Mouse (Mus musculus) hindbrain, embryonic 11.5 days (tissue): ENCODE data around the gene Jtb. TPM values are rescaled to one million over a fixed set of nuclear protein-coding genes. Genes with fewer than 3 reads are reported as not detected.

Experiments used
- ATAC-seq: fragments of 200-750 bp; cut with Nextera tagmentation; 2 replicates; pipeline ENCODE4 v1.8.0; 2017; ENCODE audit warnings: mild to moderate bottlenecking, moderate TSS enrichment, moderate library complexity; ENCODE audit not compliant: low FRiP score
- DNase-seq: peaks from one replicate; pipeline ENCODE4 v3.0.0-alpha.2; 2015; ENCODE audit warnings: low spot score
- H3K27ac ChIP-seq: fragments of 300-500 bp; sonication (generic); 2 replicates; pipeline ENCODE4 v1.5.1; 2014; ENCODE audit warnings: mild to moderate bottlenecking, low read depth, low read length
- H3K27me3 ChIP-seq: fragments of 300-500 bp; sonication (generic); 2 replicates; pipeline ENCODE4 v1.6.1; 2014; ENCODE audit warnings: mild to moderate bottlenecking, low read length, moderate library complexity, mixed read lengths; ENCODE audit not compliant: control insufficient read depth, insufficient read depth
- H3K36me3 ChIP-seq: fragments of 300-500 bp; sonication (generic); 2 replicates; pipeline ENCODE4 v1.6.1; 2014; ENCODE audit warnings: mild to moderate bottlenecking, low read length, moderate library complexity, mixed read lengths; ENCODE audit not compliant: control insufficient read depth, insufficient read depth
- H3K4me1 ChIP-seq: fragments of 300-500 bp; sonication (generic); replicated peaks from 2 replicates; pipeline ENCODE4 v1.6.1; 2014; ENCODE audit warnings: low read length, mixed read lengths; ENCODE audit not compliant: control insufficient read depth, insufficient read depth
- H3K4me2 ChIP-seq: fragments of 300-500 bp; sonication (generic); replicated peaks from 2 replicates; pipeline ENCODE4 v1.6.1; 2014; ENCODE audit warnings: mild to moderate bottlenecking, low read depth, low read length
- H3K4me3 ChIP-seq: fragments of 300-500 bp; sonication (generic); 2 replicates; pipeline ENCODE4 v1.5.1; 2014; ENCODE audit warnings: low read depth, low read length
- H3K9ac ChIP-seq: fragments of 300-500 bp; sonication (generic); 2 replicates; pipeline ENCODE4 v1.6.1; 2014; ENCODE audit warnings: low read depth, low read length
- H3K9me3 ChIP-seq: fragments of 300-500 bp; sonication (generic); 2 replicates; pipeline ENCODE4 v1.6.1; 2016; ENCODE audit warnings: low read length; ENCODE audit not compliant: control insufficient read depth
- WGBS: fragments of 180-500 bp; shearing (Covaris S2); extraction: QIAGEN DNeasy Blood & Tissue Kit; methylation state at CpG from one replicate; pipeline ENCODE4 v1.1.7; 2014; 5-methylcytosine and 5-hydroxymethylcytosine counted together
- polyA plus RNA-seq: library from polyadenylated mRNA; unstranded; fragments of >200 nt; fragmentation: Nextera tagmentation; extraction: Ambion mirVana; gene quantifications from 2 replicates; pipeline ENCODE4 v1.2.1, GENCODE M21; 2014

The Jtb gene
- polyA plus RNA-seq, 1 experiment from 2014 or later = 104 TPM

DNA sequence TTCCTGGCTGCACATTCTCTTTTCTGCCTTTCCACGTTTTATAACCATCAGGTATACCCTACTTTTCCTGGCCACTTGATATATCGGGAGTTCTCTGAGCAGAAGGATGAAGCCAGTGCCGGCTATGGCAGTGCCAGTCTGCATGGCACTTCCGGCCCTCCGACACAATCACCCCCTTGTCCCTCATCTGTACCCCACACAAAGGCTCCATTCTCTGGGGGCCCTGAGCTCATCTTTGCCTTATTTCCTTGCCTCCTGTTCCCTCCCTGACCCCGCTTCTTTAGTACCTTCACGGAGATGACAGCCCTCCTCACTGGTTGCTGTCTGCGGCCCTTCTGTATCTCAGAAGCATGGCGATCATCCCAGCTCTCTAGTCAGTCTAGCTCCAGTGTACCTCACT is 49.3 kb downstream of the Jtb start:
- WGBS = 89% methylated on average over 9 of the region's 9 CpGs
- Histone ChIP-seq H3K4me3 (no peak overlapping the region), H3K9me3 (no peaks in the 10 kb centered on the region), H3K4me1 (no peaks in the 10 kb centered on the region), H3K27ac (no peak overlapping the region), H3K36me3 (0 out of 2 replicates have a peak, but pooled peaks cover 2% of the 10 kb centered on the region), H3K4me2 (no peak overlapping the region), H3K9ac (no peak overlapping the region), H3K27me3 (no peaks in the 10 kb centered on the region)
- DNase-seq (no peak), ATAC-seq (no peak)

DNA sequence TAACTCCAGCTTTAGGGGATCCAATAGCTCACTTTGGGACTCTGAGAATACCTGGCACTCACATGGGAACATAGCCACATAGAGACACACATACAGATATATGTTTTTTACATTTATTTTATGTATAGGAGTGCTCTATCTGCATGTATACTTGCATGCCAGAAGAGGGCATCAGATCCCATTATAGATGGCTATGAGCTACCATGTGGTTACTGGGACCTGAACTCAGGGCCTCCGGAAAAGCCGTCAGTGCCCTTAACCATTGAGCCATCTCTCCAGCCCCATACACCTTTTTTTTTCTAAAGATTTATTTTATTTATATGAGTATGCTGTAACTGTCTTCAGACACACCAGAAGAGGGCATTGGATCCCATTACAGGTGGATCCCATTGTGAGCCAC is 52.8 kb downstream of the Jtb start:
- Histone ChIP-seq H3K4me1 (no peaks in the 10 kb centered on the region), H3K9ac (no peak overlapping the region), H3K27me3 (no peaks in the 10 kb centered on the region), H3K27ac (no peak overlapping the region), H3K4me2 (no peak overlapping the region), H3K4me3 (no peak overlapping the region), H3K36me3 (0 out of 2 replicates have a peak, but pooled peaks cover 2% of the 10 kb centered on the region), H3K9me3 (no peaks in the 10 kb centered on the region)
- no peak for DNase-seq
- no peak for ATAC-seq
- 97% methylated on average over 2 of the region's 2 CpGs for WGBS

Other genes starting within 250 kb of the Jtb start
- gene Hax1, start 232.8 kb upstream of the Jtb start, polyA plus RNA-seq = 178 and 182 TPM in 2 replicates
- 223 and 230 TPM in 2 replicates for gene 4933434E20Rik, start 180.0 kb upstream of the Jtb start, polyA plus RNA-seq
- gene Ubap2l, start 179.0 kb upstream of the Jtb start, polyA plus RNA-seq = 203 and 230 TPM in 2 replicates
- gene Tpm3, start 158.9 kb upstream of the Jtb start, polyA plus RNA-seq = 558 and 580 TPM in 2 replicates
- 0.32 and 0.66 TPM in 2 replicates for gene Nup210l, start 127.5 kb upstream of the Jtb start, polyA plus RNA-seq
- gene Rps27, start 17.9 kb upstream of the Jtb start, polyA plus RNA-seq = 1,119 and 1,121 TPM in 2 replicates
- gene Rab13, start 17.9 kb upstream of the Jtb start, polyA plus RNA-seq = 14.6 and 15.5 TPM in 2 replicates
- 4.5 and 4.9 TPM in 2 replicates for gene Creb3l4, start 11.9 kb downstream of the Jtb start, polyA plus RNA-seq
- 49.1 and 55.3 TPM in 2 replicates for gene Slc39a1, start 16.6 kb downstream of the Jtb start, polyA plus RNA-seq
- 9.8 and 10.6 TPM in 2 replicates for gene Crtc2, start 22.6 kb downstream of the Jtb start, polyA plus RNA-seq
- 3.8 and 4.5 TPM in 2 replicates for gene Dennd4b, start 33.6 kb downstream of the Jtb start, polyA plus RNA-seq
- gene Gatad2b, start 61.6 kb downstream of the Jtb start, polyA plus RNA-seq = 13.6 and 26.0 TPM in 2 replicates
- gene Slc27a3, start 158.3 kb downstream of the Jtb start, polyA plus RNA-seq = 13.5 and 14.8 TPM in 2 replicates
- gene Ints3, start 202.0 kb downstream of the Jtb start, polyA plus RNA-seq = 34.2 and 34.7 TPM in 2 replicates
- 2.5 and 3.7 TPM in 2 replicates for gene Npr1, start 234.3 kb downstream of the Jtb start, polyA plus RNA-seq
- 364 and 368 TPM in 2 replicates for gene Ilf2, start 244.5 kb downstream of the Jtb start, polyA plus RNA-seq